Mouse (Mus musculus) ZHBTc4 (cell line): ENCODE data around the gene Tmc2.

Source experiments
- DNase-seq: peaks from one replicate; pipeline ENCODE4 v3.0.0-alpha.2; 2011; ENCODE audit warnings: low read depth, low spot score

The Tmc2 gene

GRCm38 (mm10) chr2:130296134-130296745 is 101.2 kb downstream of the Tmc2 start:
- peak; percentile 69 for DNase-seq

GRCm38 (mm10) chr2:130297580-130297979 is 102.6 kb downstream of the Tmc2 start:
- no peak for DNase-seq

- DNase-seq = peak; percentile 84
These were observed 108.0 kb downstream of the Tmc2 start for GRCm38 (mm10) chr2:130303014-130303413.
